Mouse (Mus musculus): ENCODE data around the gene Gm49387. TPM values are rescaled to one million over a fixed set of nuclear protein-coding genes. Genes with fewer than 3 reads are reported as not detected.

Gene Gm49387
- polyA plus RNA-seq, 1 experiment: not detected

DNA sequence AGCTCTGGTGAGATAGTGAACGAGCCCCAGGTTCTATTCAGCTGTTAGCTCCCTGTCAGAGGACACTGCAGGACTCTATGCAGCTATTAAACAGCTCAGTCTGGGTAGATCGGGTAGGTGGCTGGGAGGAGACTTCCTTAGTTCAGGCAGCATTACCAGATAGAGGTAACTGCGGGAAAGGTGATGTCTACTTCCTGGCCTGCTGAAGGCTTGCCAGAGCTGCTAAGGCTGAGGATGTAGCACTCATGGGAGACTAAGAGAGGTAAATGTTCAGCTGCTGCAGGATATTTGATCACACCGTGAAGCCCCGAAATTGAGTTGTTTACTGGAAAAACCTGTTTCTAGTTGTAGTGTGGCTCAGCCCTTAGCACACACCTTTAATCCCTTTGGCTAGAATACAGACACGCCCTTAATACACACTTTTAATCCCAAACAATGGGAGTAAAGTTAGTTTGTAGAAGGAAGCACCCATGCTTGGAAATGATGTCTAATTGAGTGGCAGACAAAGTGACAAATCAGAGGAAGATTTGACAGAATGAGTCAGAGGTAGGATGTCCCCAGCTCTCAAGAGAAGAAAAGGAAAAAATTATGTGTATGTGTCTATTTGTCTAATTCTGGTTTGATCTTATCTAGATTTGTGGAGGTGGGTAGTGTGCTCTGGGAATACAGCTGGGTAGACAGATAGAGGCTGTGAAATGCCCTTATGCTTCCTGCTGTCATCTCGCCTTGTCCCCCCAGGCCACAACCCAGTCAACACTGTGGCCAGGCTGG is 115.5 kb downstream of the Gm49387 start:
- no peaks in the 10 kb centered on the region for H3K36me3 ChIP-seq (ENCODE audit: control insufficient read depth, insufficient read depth, low read length, poor library complexity, severe bottlenecking)
- no peak overlapping the region for H3K9ac ChIP-seq (ENCODE audit: low read depth, poor library complexity, severe bottlenecking)
- H3K27ac ChIP-seq (ENCODE audit: insufficient read depth, low read length): no peak overlapping the region
- no peaks in the 10 kb centered on the region for H3K4me1 ChIP-seq (ENCODE audit: control insufficient read depth, insufficient read depth, low read length)
- no peaks in the 10 kb centered on the region for H3K9me3 ChIP-seq (replicated peaks; ENCODE audit: control insufficient read depth, insufficient read depth, low read length, poor library complexity, severe bottlenecking)
- no peak for TF ChIP-seq EP300 (IDR thresholded peaks at IDR 0.05; ENCODE audit: insufficient read depth, low read depth, low read length)
- no peak for TF ChIP-seq CTCF (IDR thresholded peaks at IDR 0.05; ENCODE audit: low read depth, low read length)
- TF ChIP-seq POLR2A (IDR thresholded peaks at IDR 0.05; ENCODE audit: insufficient read depth, low read length): no peak
- H3K27me3 ChIP-seq (ENCODE audit: control insufficient read depth, insufficient read depth, low read length, poor library complexity, severe bottlenecking): no peaks in the 10 kb centered on the region
- no peak overlapping the region for H3K4me3 ChIP-seq (ENCODE audit: low read depth, low read length)

DNA sequence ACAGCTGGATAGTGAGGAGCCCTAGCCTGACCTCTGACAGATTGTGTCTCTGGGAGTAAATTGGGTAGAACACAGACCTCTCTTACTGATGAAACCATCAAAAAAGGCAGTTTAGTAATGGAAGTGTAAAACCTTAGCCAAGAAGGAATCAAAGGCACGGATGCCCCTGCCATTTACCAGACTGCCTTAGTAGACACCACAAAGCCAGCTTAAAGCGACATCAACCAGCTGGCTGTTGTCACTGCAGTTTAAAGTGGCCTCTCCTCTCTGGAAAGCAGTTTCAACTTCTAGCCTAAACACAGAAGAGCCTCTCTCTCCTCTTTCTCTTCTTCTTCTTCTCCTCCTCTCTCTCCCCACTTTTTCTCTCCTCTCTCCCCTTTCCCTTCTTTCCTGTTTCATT is 119.4 kb downstream of the Gm49387 start:
- Histone ChIP-seq H3K27me3 (ENCODE audit: control insufficient read depth, insufficient read depth, low read length, poor library complexity, severe bottlenecking) (no peaks in the 10 kb centered on the region), H3K36me3 (ENCODE audit: control insufficient read depth, insufficient read depth, low read length, poor library complexity, severe bottlenecking) (no peaks in the 10 kb centered on the region), H3K4me1 (ENCODE audit: control insufficient read depth, insufficient read depth, low read length) (peaks cover 5% of the 10 kb centered on the region), H3K27ac (ENCODE audit: insufficient read depth, low read length) (no peak overlapping the region), H3K4me3 (ENCODE audit: low read depth, low read length) (no peak overlapping the region), H3K9ac (ENCODE audit: low read depth, poor library complexity, severe bottlenecking) (no peak overlapping the region), H3K9me3 (replicated peaks; ENCODE audit: control insufficient read depth, insufficient read depth, low read length, poor library complexity, severe bottlenecking) (no peaks in the 10 kb centered on the region)
- TF ChIP-seq CTCF (IDR thresholded peaks at IDR 0.05; ENCODE audit: low read depth, low read length) (no peak), EP300 (IDR thresholded peaks at IDR 0.05; ENCODE audit: insufficient read depth, low read depth, low read length) (no peak), POLR2A (IDR thresholded peaks at IDR 0.05; ENCODE audit: insufficient read depth, low read length) (no peak)

DNA sequence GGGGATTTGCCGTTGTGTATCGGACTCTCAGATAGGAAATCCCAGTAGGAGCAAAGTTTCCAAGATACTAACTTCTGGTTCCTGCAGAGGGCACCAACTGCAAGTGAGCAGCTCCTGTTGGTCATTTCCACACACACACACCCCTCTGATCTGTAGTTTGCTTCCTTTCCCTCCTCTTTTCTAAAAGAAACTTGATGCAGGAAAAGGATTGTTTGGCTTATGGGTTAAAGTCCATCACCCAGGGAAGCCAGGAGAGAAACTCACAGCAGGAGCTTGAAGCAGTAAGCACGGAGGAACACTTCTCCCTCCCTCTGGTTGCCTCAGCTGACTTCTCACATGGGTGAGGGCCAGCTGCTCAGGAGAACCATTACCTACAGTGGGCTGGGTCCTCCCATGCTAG is 121.5 kb downstream of the Gm49387 start:
- TF ChIP-seq CTCF (IDR thresholded peaks at IDR 0.05; ENCODE audit: low read depth, low read length) (peak; percentile 29), EP300 (IDR thresholded peaks at IDR 0.05; ENCODE audit: insufficient read depth, low read depth, low read length) (no peak)
- Histone ChIP-seq H3K9ac (ENCODE audit: low read depth, poor library complexity, severe bottlenecking) (no peak overlapping the region), H3K9me3 (replicated peaks; ENCODE audit: control insufficient read depth, insufficient read depth, low read length, poor library complexity, severe bottlenecking) (0 out of 2 replicates have a peak, but pooled peaks cover 5% of the 10 kb centered on the region), H3K27me3 (ENCODE audit: control insufficient read depth, insufficient read depth, low read length, poor library complexity, severe bottlenecking) (no peaks in the 10 kb centered on the region), H3K27ac (ENCODE audit: insufficient read depth, low read length) (no peak overlapping the region), H3K4me1 (ENCODE audit: control insufficient read depth, insufficient read depth, low read length) (peaks cover 5% of the 10 kb centered on the region), H3K36me3 (ENCODE audit: control insufficient read depth, insufficient read depth, low read length, poor library complexity, severe bottlenecking) (no peaks in the 10 kb centered on the region), H3K4me3 (ENCODE audit: low read depth, low read length) (no peak overlapping the region)

DNA sequence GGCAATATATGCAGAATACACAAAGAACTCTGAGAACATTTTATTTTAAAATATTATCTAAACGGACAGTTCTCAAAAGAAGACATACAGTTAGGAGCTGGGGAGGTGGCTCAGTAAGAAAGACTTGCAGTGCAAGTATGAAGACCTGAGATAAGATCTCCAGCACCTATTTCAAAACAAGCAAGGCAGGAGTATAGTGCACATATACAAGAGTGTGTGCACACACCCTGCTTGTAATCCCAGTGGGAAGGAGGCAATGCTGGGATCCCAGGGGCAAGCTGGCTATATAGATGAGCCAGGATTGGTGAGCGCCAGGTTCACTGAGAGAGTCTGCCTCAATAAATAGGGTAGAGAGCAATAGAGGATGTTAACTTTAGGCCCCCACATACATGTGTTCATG is 124.8 kb downstream of the Gm49387 start:
- no peak overlapping the region for H3K9ac ChIP-seq (ENCODE audit: low read depth, poor library complexity, severe bottlenecking)

DNA sequence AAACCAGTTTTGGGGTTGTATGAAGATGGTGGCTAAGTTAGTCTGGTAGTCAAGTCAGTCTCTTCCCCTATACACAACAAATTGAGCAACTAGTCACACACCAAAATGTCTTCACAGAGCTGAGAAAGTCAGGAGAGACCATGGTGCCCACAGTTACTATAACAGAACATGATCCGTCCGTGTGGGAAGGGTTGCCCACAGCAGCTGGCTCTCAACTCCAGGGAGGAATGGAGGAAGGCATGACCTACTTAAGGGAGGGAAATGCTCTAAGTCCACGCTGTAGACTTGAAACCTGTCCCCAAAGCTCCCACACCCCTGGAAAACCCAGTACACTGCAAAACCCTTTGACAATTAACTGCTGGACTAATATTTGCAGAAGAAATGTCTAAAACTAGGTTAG is 130.4 kb downstream of the Gm49387 start:
- no peaks in the 10 kb centered on the region for H3K27me3 ChIP-seq (ENCODE audit: control insufficient read depth, insufficient read depth, low read length, poor library complexity, severe bottlenecking)
- 0 out of 2 replicates have a peak, but pooled peaks cover 6% of the 10 kb centered on the region for H3K9me3 ChIP-seq (replicated peaks; ENCODE audit: control insufficient read depth, insufficient read depth, low read length, poor library complexity, severe bottlenecking)
- H3K4me3 ChIP-seq (ENCODE audit: low read depth, low read length): no peak overlapping the region
- H3K27ac ChIP-seq (ENCODE audit: insufficient read depth, low read length): no peak overlapping the region
- TF ChIP-seq CTCF (IDR thresholded peaks at IDR 0.05; ENCODE audit: low read depth, low read length) (no peak), EP300 (IDR thresholded peaks at IDR 0.05; ENCODE audit: insufficient read depth, low read depth, low read length) (no peak)
- no peaks in the 10 kb centered on the region for H3K4me1 ChIP-seq (ENCODE audit: control insufficient read depth, insufficient read depth, low read length)
- no peak overlapping the region for H3K9ac ChIP-seq (ENCODE audit: low read depth, poor library complexity, severe bottlenecking)
- H3K36me3 ChIP-seq (ENCODE audit: control insufficient read depth, insufficient read depth, low read length, poor library complexity, severe bottlenecking): peaks cover 22% of the 10 kb centered on the region

More for the DNA sequence above, 124.8 kb downstream of the Gm49387 start:
- peaks cover 5% of the 10 kb centered on the region for H3K4me1 ChIP-seq (ENCODE audit: control insufficient read depth, insufficient read depth, low read length)
- no peaks in the 10 kb centered on the region for H3K27me3 ChIP-seq (ENCODE audit: control insufficient read depth, insufficient read depth, low read length, poor library complexity, severe bottlenecking)
- H3K4me3 ChIP-seq (ENCODE audit: low read depth, low read length): no peak overlapping the region
- TF ChIP-seq POLR2A (IDR thresholded peaks at IDR 0.05; ENCODE audit: insufficient read depth, low read length) (no peak), EP300 (IDR thresholded peaks at IDR 0.05; ENCODE audit: insufficient read depth, low read depth, low read length) (no peak)
- no peak overlapping the region for H3K27ac ChIP-seq (ENCODE audit: insufficient read depth, low read length)
- H3K36me3 ChIP-seq (ENCODE audit: control insufficient read depth, insufficient read depth, low read length, poor library complexity, severe bottlenecking): no peaks in the 10 kb centered on the region
- H3K9me3 ChIP-seq (replicated peaks; ENCODE audit: control insufficient read depth, insufficient read depth, low read length, poor library complexity, severe bottlenecking): 0 out of 2 replicates have a peak, but pooled peaks cover 6% of the 10 kb centered on the region

DNA sequence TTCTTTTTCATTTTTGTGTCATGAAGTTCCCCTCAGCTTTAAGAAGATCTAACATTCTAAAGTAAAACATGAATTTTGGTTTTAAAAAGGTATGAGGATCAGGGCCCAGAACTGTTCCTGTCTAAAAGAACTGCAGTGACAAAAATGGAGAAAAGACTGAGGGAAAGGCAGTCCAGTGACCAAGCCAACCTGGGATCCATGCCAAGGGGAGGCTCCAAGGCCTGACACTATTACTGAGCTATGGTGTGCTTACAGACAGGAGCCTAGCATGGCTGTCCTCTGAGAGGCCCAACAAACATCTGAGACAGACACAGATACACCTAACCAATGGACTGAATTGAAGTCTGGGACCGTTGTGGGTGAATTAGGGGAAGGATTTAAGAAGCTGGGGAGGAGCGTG is 130.8 kb downstream of the Gm49387 start:
- no peaks in the 10 kb centered on the region for H3K27me3 ChIP-seq (ENCODE audit: control insufficient read depth, insufficient read depth, low read length, poor library complexity, severe bottlenecking)
- no peak overlapping the region for H3K4me3 ChIP-seq (ENCODE audit: low read depth, low read length)
- no peak for TF ChIP-seq POLR2A (IDR thresholded peaks at IDR 0.05; ENCODE audit: insufficient read depth, low read length)
- no peak for TF ChIP-seq CTCF (IDR thresholded peaks at IDR 0.05; ENCODE audit: low read depth, low read length)
- no peak for TF ChIP-seq EP300 (IDR thresholded peaks at IDR 0.05; ENCODE audit: insufficient read depth, low read depth, low read length)
- H3K27ac ChIP-seq (ENCODE audit: insufficient read depth, low read length): no peak overlapping the region
- H3K36me3 ChIP-seq (ENCODE audit: control insufficient read depth, insufficient read depth, low read length, poor library complexity, severe bottlenecking): peaks cover 25% of the 10 kb centered on the region
- H3K9me3 ChIP-seq (replicated peaks; ENCODE audit: control insufficient read depth, insufficient read depth, low read length, poor library complexity, severe bottlenecking): 0 out of 2 replicates have a peak, but pooled peaks cover 4% of the 10 kb centered on the region
- no peaks in the 10 kb centered on the region for H3K4me1 ChIP-seq (ENCODE audit: control insufficient read depth, insufficient read depth, low read length)
- H3K9ac ChIP-seq (ENCODE audit: low read depth, poor library complexity, severe bottlenecking): no peak overlapping the region
